Mouse (Mus musculus) gonadal fat pad, adult 2 months (tissue): ENCODE results near the gene Vps41. TPM values are rescaled to one million over a fixed set of nuclear protein-coding genes. Genes with fewer than 3 reads are reported as not detected.

Source experiments
- DNase-seq: peaks from one replicate; pipeline ENCODE4 v3.0.0-alpha.2; 2012; ENCODE audit warnings: low read depth
- polyA plus RNA-seq: library from polyadenylated mRNA; depleted of rRNA; stranded (reverse); fragments of >200 nt; gene quantifications from 2 replicates; pipeline ENCODE4 v1.2.3, GENCODE M21; 2012

The Vps41 gene
- polyA plus RNA-seq, 1 experiment, result 29.7 TPM

- DNase-seq, result no peak
Observed at GRCm38 (mm10) chr13:18791724-18792123, 74.6 kb downstream of the Vps41 start.

GRCm38 (mm10) chr13:18794454-18794853 is 77.4 kb downstream of the Vps41 start:
- no peak for DNase-seq

- no peak for DNase-seq
Observed at GRCm38 (mm10) chr13:18797555-18797954, 80.5 kb downstream of the Vps41 start.

- DNase-seq, result no peak
Observed at GRCm38 (mm10) chr13:18800434-18800833, 83.3 kb downstream of the Vps41 start.

GRCm38 (mm10) chr13:18809465-18809864 is 92.4 kb downstream of the Vps41 start:
- no peak for DNase-seq

- no peak for DNase-seq
Observed at GRCm38 (mm10) chr13:18809978-18810675, 93.0 kb downstream of the Vps41 start.

- DNase-seq, result no peak
Observed at GRCm38 (mm10) chr13:18824420-18825123, 107.5 kb downstream of the Vps41 start.

- DNase-seq, result no peak
Observed at GRCm38 (mm10) chr13:18827029-18827428, 109.9 kb downstream of the Vps41 start.

- DNase-seq, result no peak
Observed at GRCm38 (mm10) chr13:18830486-18830885, 113.4 kb downstream of the Vps41 start.

- DNase-seq, result no peak
Observed at GRCm38 (mm10) chr13:18839231-18839630, 122.1 kb downstream of the Vps41 start.

GRCm38 (mm10) chr13:18840366-18840765 is 123.3 kb downstream of the Vps41 start:
- no peak for DNase-seq

GRCm38 (mm10) chr13:18841019-18841418 is 123.9 kb downstream of the Vps41 start:
- DNase-seq, result no peak

- no peak for DNase-seq
Observed at GRCm38 (mm10) chr13:18841752-18842282, 124.7 kb downstream of the Vps41 start.

GRCm38 (mm10) chr13:18842556-18842955 is 125.5 kb downstream of the Vps41 start:
- DNase-seq, result no peak

GRCm38 (mm10) chr13:18843546-18843945 is 126.5 kb downstream of the Vps41 start:
- DNase-seq, result no peak

GRCm38 (mm10) chr13:18847386-18847785 is 130.3 kb downstream of the Vps41 start:
- no peak for DNase-seq

GRCm38 (mm10) chr13:18849563-18849962 is 132.5 kb downstream of the Vps41 start:
- DNase-seq, result no peak

- DNase-seq, result no peak
Observed at GRCm38 (mm10) chr13:18851182-18851581, 134.1 kb downstream of the Vps41 start.

GRCm38 (mm10) chr13:18852718-18853117 is 135.6 kb downstream of the Vps41 start:
- DNase-seq, result no peak

GRCm38 (mm10) chr13:18856026-18856802 is 139.1 kb downstream of the Vps41 start:
- DNase-seq, result no peak

- DNase-seq, result no peak
Observed at GRCm38 (mm10) chr13:18858183-18858582, 141.1 kb downstream of the Vps41 start.

- DNase-seq, result no peak
Observed at GRCm38 (mm10) chr13:18859389-18859788, 142.3 kb downstream of the Vps41 start.
